Mouse (Mus musculus) hindbrain, postnatal 0 days (tissue): ENCODE results near the gene Tyk2. TPM values are rescaled to one million over a fixed set of nuclear protein-coding genes. Genes with fewer than 3 reads are reported as not detected.

Experiments used
- ATAC-seq: fragments of 200-750 bp; cut with Nextera tagmentation; 2 replicates; pipeline ENCODE4 v1.8.0; 2017; ENCODE audit warnings: mild to moderate bottlenecking, moderate TSS enrichment, moderate library complexity
- DNase-seq: peaks from one replicate; pipeline ENCODE4 v3.0.0-alpha.2; 2015; ENCODE audit warnings: low spot score
- H3K27ac ChIP-seq: fragments of 300-500 bp; sonication (generic); 2 replicates; pipeline ENCODE4 v1.5.1; 2014; ENCODE audit warnings: mild to moderate bottlenecking
- H3K27me3 ChIP-seq: fragments of 300-500 bp; sonication (generic); 2 replicates; pipeline ENCODE4 v1.6.1; 2014; ENCODE audit warnings: low read length, mixed read lengths; ENCODE audit not compliant: insufficient read depth
- H3K36me3 ChIP-seq: fragments of 300-500 bp; sonication (generic); 2 replicates; pipeline ENCODE4 v1.6.1; 2014; ENCODE audit warnings: low read length, mixed read lengths; ENCODE audit not compliant: insufficient read depth
- H3K4me1 ChIP-seq: fragments of 300-500 bp; sonication (generic); 2 replicates; pipeline ENCODE4 v1.6.1; 2014; ENCODE audit warnings: antibody characterized with exemption, low read length, mixed read lengths; ENCODE audit not compliant: insufficient read depth
- H3K4me2 ChIP-seq: fragments of 300-500 bp; sonication (generic); 2 replicates; pipeline ENCODE4 v1.6.1; 2014; ENCODE audit warnings: low read depth, mild to moderate bottlenecking, low read length, moderate library complexity, mixed read lengths
- H3K4me3 ChIP-seq: fragments of 300-500 bp; sonication (generic); 2 replicates; pipeline ENCODE4 v1.5.1; 2014; ENCODE audit warnings: low read length
- H3K9ac ChIP-seq: fragments of 300-500 bp; sonication (generic); replicated peaks from 2 replicates; pipeline ENCODE4 v1.6.1; 2014; ENCODE audit warnings: mild to moderate bottlenecking, low read length, moderate library complexity, mixed read lengths
- H3K9me3 ChIP-seq: fragments of 300-500 bp; sonication (generic); 2 replicates; pipeline ENCODE4 v1.6.1; 2016; ENCODE audit warnings: low read length, mixed read lengths
- CTCF ChIP-seq: IDR thresholded peaks from 2 replicates; pipeline ENCODE4 v1.5.1; 2016; ENCODE audit warnings: antibody characterized with exemption, control low read depth, low read depth
- WGBS: fragments of 180-500 bp; shearing (Covaris S2); extraction: QIAGEN DNeasy Blood & Tissue Kit; methylation state at CpG from one replicate; pipeline ENCODE4 v1.1.7; 2014; 5-methylcytosine and 5-hydroxymethylcytosine counted together
- polyA plus RNA-seq: library from polyadenylated mRNA; unstranded; fragments of >200 nt; fragmentation: Nextera tagmentation; extraction: Ambion mirVana; gene quantifications from 2 replicates; pipeline ENCODE4 v1.2.1, GENCODE M21; 2015
- total RNA-seq: library from RNA; depleted of rRNA; stranded (reverse); fragments of >200 nt; gene quantifications from 2 replicates; pipeline ENCODE4 v1.2.3, GENCODE M21; 2014

Gene Tyk2
- total and polyA plus RNA-seq, 2 experiments from 2014 or later = 5.7 to 15.4 TPM

DNA sequence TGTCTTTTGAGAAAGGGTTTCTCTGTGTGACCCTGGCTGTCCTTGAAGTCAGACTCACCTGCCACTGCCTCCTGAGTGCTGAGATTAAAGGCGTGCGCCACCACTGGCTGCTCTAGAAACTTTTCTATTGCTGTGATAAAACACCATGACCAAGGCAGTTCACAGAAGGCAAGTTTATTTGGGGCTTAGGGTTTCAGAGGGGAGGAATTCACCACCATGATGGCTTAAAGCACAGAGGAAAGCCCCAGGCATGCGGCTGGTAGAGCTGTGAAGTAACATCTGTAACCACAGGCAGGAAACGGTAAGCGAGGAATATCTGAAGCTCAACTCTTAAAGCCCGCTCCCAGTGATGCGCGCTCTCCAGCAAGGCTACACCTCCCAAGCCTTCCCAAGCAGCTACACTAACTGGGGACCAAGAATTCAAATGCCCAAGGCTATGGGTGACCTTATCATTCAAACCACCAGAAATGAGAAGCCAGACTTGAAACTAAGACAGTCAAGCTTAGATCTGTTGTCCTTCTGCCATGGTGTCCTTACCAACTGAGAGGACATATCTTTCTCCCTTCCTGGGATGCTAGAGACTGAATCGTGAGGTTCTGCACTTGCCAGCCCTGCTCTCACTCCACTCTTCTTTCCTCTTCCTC is 2.1 kb upstream of the Tyk2 start:
- Histone ChIP-seq H3K36me3 (peaks cover 5% of the 10 kb centered on the region; the same call in 1 of the 2 replicates), H3K4me2 (no peak overlapping the region), H3K27me3 (no peaks in the 10 kb centered on the region), H3K4me1 (0 out of 2 replicates have a peak, but pooled peaks cover 4% of the 10 kb centered on the region), H3K27ac (no peak overlapping the region), H3K4me3 (no peak overlapping the region), H3K9me3 (no peaks in the 10 kb centered on the region), H3K9ac (no peak overlapping the region)
- WGBS = 85% methylated on average over 9 of the region's 9 CpGs
- TF ChIP-seq CTCF = no peak
- ATAC-seq = no peak
- DNase-seq = no peak

DNA sequence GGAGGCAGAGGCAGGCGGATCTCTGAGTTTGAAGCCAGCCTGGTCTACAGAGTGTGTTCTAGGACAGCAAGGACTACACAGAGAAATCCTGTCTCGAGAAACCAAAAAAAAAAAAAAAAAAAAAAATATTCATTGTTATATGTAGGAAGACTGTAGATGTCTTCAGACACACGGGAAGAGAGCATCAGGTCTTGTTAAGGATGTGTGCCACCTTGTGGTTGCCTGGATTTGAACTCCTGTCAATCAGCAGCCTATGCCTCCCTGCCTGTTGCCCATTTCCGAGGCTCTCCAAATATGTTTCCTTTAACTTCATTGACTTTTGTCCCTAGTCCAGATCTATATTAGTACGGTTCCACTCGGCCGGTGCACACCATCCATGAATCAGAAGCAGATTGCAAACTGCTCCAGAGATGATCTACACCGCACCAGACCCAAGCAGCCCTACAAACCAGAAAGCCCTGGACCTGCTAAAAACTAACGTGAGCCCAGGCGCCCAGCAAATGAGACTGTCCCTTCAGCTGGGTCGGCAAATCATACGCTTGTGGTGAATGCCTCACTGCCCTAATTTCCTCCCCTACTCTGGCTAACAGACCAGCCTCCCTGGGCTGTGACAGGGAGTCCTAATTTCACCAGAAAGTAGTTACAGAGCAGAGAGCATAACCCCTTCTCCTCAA is 1.2 kb upstream of the Tyk2 start:
- 80% methylated on average over 12 of the region's 12 CpGs for WGBS

DNA sequence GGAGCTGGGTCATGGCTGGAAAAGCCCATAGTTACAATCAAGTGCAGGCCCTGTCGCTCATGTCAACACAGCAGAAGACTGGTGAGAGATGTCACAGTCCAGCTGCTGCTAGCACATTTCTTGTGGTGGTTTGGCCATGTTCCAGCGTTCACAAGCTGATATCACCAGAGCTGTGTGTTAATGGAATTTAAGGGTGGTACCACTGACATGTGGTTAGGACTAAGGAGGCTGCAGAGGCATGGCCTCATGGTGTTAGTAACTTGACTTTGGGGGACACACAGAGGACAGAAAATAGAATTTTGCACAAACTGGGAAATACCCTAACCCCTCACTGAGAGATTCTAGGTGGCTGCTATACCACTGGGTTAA is 4.8 kb downstream of the Tyk2 start:
- no peak for ATAC-seq
- H3K4me1 ChIP-seq = 0 out of 2 replicates have a peak, but pooled peaks cover 4% of the 10 kb centered on the region
- H3K36me3 ChIP-seq = peaks cover 23% of the 10 kb centered on the region; the same call in 1 of the 2 replicates
- TF ChIP-seq CTCF = no peak
- H3K27ac ChIP-seq = no peak overlapping the region
- no peak overlapping the region for H3K4me3 ChIP-seq
- no peak overlapping the region for H3K4me2 ChIP-seq
- H3K9me3 ChIP-seq = no peaks in the 10 kb centered on the region
- no peaks in the 10 kb centered on the region for H3K27me3 ChIP-seq
- H3K9ac ChIP-seq = no peak overlapping the region
- DNase-seq = no peak
- 80% methylated on average over 2 of the region's 2 CpGs for WGBS

More for the DNA sequence above, 1.2 kb upstream of the Tyk2 start:
- Histone ChIP-seq H3K4me2 (no peak overlapping the region), H3K36me3 (no peaks in the 10 kb centered on the region; the same call in 1 of the 2 replicates), H3K27me3 (no peaks in the 10 kb centered on the region), H3K4me1 (0 out of 2 replicates have a peak, but pooled peaks cover 4% of the 10 kb centered on the region), H3K9ac (no peak overlapping the region), H3K4me3 (no peak overlapping the region), H3K27ac (no peak overlapping the region), H3K9me3 (no peaks in the 10 kb centered on the region)
- peak; percentile 32 for DNase-seq
- peak; percentile 49 for TF ChIP-seq CTCF
- no peak for ATAC-seq

DNA sequence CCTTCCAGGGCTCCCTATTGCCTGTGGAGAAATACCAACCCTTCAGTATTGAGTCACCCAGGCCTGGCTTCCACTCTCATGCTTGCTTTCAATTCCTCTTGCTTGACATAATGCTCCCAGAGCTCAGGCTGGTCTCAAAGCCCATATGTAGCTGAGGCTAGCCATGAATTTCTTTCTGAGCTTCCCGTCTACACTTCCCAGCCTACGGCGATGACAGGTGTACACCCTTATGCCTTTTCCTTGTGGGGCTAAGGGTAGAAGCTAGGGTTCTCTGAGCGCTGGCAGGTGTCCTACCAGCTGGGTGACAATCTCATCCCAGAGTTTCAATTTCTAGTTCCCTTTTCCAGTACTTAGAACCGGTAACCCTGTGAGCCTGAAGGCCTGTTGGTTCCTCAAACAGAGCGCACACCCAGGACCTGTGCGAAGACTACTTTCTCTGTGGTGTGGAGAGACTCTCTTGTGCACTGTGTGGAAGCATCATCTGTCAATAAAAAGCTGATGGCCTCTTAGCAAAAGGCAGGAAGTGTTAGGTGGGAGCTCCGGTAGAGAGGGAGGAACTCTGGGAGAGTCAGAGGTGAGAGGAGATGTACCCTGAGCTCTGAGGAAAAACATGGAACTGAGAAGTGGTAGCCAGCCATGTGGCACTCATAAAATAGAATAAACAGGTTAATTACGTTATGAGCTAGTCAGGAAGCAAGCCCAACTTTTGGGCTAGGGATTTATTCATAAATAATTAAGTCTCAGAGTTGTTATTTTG is 5.4 kb downstream of the Tyk2 start:
- Histone ChIP-seq H3K9ac (no peak overlapping the region), H3K27me3 (no peaks in the 10 kb centered on the region), H3K4me1 (0 out of 2 replicates have a peak, but pooled peaks cover 3% of the 10 kb centered on the region), H3K9me3 (no peaks in the 10 kb centered on the region), H3K4me2 (no peak overlapping the region), H3K36me3 (peaks cover 28% of the 10 kb centered on the region; the same call in 1 of the 2 replicates), H3K4me3 (no peak overlapping the region), H3K27ac (no peak overlapping the region)
- ATAC-seq = no peak
- 91% methylated on average over 9 of the region's 9 CpGs for WGBS
- TF ChIP-seq CTCF = no peak
- no peak for DNase-seq

DNA sequence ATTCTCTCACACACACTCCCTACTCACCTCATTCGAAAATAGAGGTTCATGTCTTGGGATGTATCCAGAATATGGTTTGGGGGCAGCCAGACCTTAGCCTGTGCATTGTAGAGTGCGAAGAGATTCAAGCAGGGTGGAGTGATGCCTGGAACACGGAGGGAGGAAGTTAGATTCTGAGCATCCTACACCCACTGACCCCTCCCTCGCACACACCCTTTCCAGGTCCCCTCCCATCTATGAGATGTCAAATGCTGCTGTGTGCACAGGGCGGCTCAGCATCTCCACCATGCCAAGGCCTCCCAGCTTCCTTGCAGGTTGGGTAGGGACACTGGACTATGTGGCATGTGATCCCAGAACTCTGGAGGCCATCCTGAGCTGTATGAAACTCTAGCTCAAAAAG is 6.2 kb downstream of the Tyk2 start:
- no peak overlapping the region for H3K9ac ChIP-seq
- H3K9me3 ChIP-seq = no peaks in the 10 kb centered on the region
- no peak overlapping the region for H3K4me3 ChIP-seq
- H3K27ac ChIP-seq = no peak overlapping the region
- no peak for ATAC-seq
- WGBS = 83% methylated on average over 5 of the region's 5 CpGs
- DNase-seq = no peak
- TF ChIP-seq CTCF = no peak
- H3K36me3 ChIP-seq = peaks cover 28% of the 10 kb centered on the region; the same call in 1 of the 2 replicates
- no peaks in the 10 kb centered on the region for H3K4me1 ChIP-seq
- no peaks in the 10 kb centered on the region for H3K27me3 ChIP-seq
- H3K4me2 ChIP-seq = no peak overlapping the region

DNA sequence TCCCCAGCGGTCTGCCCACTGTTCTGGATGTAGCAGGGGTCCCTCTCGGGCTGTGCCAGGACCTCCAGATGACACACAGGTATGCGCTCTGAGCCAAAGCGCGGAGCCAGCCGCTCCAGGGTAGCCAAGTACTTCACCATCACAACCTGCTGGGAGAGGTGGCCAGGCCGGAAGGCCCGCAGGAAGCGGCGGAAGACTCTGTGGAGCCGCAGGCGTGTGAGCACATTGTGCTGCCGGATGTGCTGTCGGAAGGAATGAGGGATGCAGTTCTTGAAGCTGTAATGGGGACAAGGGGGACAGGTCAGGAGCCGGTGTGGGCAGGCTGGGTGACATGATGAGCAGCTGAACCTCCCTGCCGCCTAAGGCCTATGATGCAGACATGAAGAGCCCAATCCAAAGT is 9.6 kb downstream of the Tyk2 start:
- no peak overlapping the region for H3K4me3 ChIP-seq
- H3K36me3 ChIP-seq = peaks cover 28% of the 10 kb centered on the region; the same call in 1 of the 2 replicates
- no peaks in the 10 kb centered on the region for H3K9me3 ChIP-seq
- TF ChIP-seq CTCF = no peak
- ATAC-seq (no peak), DNase-seq (no peak)
- no peak overlapping the region for H3K4me2 ChIP-seq
- no peaks in the 10 kb centered on the region for H3K4me1 ChIP-seq
- H3K27me3 ChIP-seq = no peaks in the 10 kb centered on the region
- WGBS = 90% methylated on average over 16 of the region's 16 CpGs
- H3K9ac ChIP-seq = no peak overlapping the region
- no peak overlapping the region for H3K27ac ChIP-seq
